Mouse (Mus musculus): ENCODE data around the gene Cd151.

GRCm38 (mm10) chr7:141423811-141424210, 43.4 kb upstream of the Cd151 start:
- no peak for TF ChIP-seq POLR2A (IDR thresholded peaks at IDR 0.05; ENCODE audit: borderline replicate concordance, extremely low read depth, insufficient read depth, insufficient read length, poor library complexity, severe bottlenecking)
- TF ChIP-seq CTCF (IDR thresholded peaks at IDR 0.05; ENCODE audit: borderline replicate concordance, extremely low read depth, insufficient read depth, insufficient read length) = no peak

Data from brain, embryonic 14.5 days (tissue).